Mouse (Mus musculus): ENCODE results near the gene Hoxd11.

Hoxd11 gene

DNA sequence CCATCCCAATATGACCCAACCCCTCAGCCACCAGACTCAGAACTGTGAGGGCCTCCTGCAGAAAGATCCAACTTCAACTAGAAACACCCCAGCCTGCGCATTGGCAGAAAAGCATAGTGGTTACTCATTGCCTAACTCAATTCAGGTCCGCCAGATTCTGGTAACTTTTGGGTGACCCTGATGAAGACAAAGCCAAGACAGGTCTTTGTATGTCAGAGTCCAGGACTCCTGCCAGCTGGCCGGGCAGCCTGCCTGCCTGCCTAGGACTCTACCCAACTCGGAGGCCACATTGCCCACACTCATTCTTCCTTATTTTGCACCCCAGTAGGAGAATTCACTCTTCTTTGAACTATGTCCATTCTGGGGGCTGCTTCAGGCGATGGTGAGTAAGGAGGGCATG, 47.2 kb downstream of the Hoxd11 start, which contains the start of gene Gm28230:
Gene Gm28230, plus strand, starts transcription at position 178 of the 400 bp plus-strand sequence.
- in situ Hi-C loops (cut with MboI, MseI), result no loop called here

- in situ Hi-C loops (cut with MboI, MseI), result no loop called here
Observed at GRCm38 (mm10) chr2:74726973-74727639, 47.7 kb downstream of the Hoxd11 start.

DNA sequence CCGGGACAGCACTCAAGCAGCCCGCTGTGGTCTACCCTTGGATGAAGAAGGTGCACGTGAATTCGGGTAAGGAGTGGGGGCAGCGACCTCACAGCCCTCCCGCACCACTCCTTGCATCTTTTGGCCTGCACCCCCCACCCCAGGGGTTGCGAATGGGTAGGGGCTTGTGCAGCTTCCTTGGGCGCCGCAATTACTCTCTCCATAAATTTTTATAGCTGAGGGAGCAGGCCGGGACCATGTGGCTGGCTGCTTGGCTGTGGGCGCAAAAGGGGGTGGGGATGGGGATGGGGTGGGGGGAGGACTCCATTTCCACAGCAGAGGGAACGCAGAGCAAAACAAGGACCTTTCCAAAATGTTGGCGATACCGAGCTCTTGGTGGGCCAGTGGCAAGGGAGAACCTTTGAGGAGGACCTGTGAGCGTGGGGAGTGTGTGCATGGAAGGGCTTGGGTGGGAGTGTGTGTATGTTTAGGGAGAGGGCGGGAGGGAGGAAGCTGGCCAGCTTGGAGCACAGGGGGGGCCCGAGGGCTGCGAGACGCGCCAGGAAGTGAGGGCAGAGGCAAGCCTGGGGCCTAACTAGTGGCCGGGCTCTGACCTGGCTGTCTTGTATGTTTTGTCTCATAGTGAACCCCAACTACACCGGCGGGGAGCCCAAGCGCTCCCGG, 48.4 kb downstream of the Hoxd11 start:
- in situ Hi-C loops (cut with MboI, MseI), result no loop called here

GRCm38 (mm10) chr2:74728303-74728680, 48.9 kb downstream of the Hoxd11 start:
- in situ Hi-C loops (cut with MboI, MseI), result no loop called here

GRCm38 (mm10) chr2:74730331-74730730, 51.0 kb downstream of the Hoxd11 start:
- in situ Hi-C loops (cut with MboI, MseI), result no loop called here

DNA sequence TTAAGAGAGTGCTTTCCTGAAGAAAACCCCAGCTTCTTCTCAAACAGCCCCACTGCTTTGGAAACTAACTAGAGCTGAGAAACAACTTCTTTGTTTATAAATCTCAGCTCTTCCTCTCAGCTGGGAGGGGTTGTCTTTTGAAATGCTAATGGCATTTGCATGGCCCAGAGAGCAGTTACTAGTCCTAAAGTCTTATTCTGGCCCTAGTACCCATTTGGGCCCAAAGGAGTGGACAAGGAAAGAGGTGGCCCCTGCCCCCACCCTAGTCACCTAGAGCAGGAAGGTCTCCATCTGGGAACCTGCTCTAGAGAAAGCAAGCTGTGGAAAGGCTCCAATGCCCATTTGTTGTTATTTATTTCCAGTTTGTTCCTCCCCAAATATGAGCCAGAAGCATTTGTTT, 51.7 kb downstream of the Hoxd11 start:
- in situ Hi-C loops (cut with MboI, MseI), result no loop called here

GRCm38 (mm10) chr2:74731799-74732512, 52.6 kb downstream of the Hoxd11 start:
- in situ Hi-C loops (cut with MboI, MseI), result no loop called here

GRCm38 (mm10) chr2:74732513-74733316, 53.4 kb downstream of the Hoxd11 start:
- in situ Hi-C loops (cut with MboI, MseI), result no loop called here

GRCm38 (mm10) chr2:74733317-74733661, 53.9 kb downstream of the Hoxd11 start:
- in situ Hi-C loops (cut with MboI, MseI), result no loop called here

- in situ Hi-C loops (cut with MboI, MseI), result no loop called here
Observed at GRCm38 (mm10) chr2:74733765-74734164, 54.4 kb downstream of the Hoxd11 start.

DNA sequence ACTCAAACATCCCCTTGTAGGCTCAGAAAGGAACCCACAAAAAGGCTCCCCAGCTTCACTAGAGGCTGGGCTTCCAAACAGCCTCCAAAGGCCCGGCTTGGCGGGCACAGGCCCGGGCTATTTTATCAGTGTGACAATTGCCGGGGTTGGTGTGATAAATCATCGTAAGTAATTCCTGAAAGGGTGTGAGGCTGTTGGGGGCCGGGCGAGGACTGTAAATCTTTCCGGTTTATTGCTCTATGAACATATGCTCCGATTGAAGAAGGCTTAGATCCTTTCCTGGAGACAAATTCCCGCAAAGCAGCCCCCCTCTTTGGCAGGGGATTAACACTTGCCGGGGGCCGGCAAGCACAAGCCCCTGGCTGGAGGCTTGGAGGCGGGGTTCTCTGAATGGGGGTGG, 55.1 kb downstream of the Hoxd11 start:
- in situ Hi-C loops (cut with MboI, MseI), result no loop called here

GRCm38 (mm10) chr2:74734996-74735811, 55.8 kb downstream of the Hoxd11 start:
- in situ Hi-C loops (cut with MboI, MseI), result loop anchor here (5.0 kb wide), 1 partner anchor 97 kb away; no protein-coding TSS in a partner anchor

DNA sequence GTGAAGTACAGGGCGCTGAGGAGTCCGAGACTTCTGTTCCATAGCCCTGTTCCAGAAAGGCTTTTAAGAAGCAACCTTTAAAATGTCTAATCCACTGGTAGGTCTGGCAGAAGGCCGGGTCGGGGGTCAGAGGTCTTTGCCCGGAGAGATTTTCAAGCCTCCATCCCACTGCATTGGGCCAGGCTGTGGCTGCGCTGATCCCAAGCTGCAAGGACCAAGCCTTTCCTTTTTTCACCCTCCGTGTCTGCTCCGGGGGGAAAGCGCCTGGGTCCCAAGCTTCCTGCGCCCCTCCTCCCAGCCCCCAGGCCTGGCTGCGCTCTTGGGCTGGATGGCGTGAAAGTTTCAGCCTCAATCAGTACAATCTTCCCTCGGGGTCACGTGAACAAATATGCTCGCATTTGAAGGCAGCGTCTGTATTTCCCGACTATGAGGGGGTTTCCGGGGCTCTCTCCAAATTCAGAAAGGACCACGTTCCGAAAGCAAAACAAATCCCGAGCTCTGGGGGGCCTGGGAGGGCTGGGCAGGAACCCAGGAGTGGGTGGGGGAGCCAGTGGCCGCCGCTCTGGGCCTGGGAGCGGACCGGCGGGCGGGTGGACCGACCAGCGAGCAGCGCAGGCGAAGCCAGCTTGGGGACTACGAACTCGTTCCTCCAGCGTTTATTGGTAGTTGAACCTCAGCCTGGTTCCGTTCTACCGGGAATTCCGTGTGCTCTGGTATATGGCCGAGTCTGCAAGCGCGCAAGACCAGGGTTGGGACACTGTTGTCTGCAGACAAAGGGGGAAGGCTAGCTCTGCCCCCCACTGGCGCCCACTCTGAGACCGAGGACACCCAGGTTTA, 56.7 kb downstream of the Hoxd11 start:
- in situ Hi-C loops (cut with MboI, MseI), result loop anchor here (5.0 kb wide), 1 partner anchor 96 kb away; no protein-coding TSS in a partner anchor
